Mouse (Mus musculus): Measurements from ENCODE around the gene Fam83f. TPM values are rescaled to one million over a fixed set of nuclear protein-coding genes. Genes with fewer than 3 reads are reported as not detected.

The Fam83f gene
- polyA plus RNA-seq, 1 experiment from 2014 or later = 0.60 TPM

GRCm38 (mm10) chr15:80650412-80650811 is 21.2 kb upstream of the Fam83f start:
- 65% methylated on average over 2 of the region's 2 CpGs for WGBS
- H3K9me3 ChIP-seq (ENCODE audit: control insufficient read depth, low read length) = no peaks in the 10 kb centered on the region
- H3K36me3 ChIP-seq (ENCODE audit: control insufficient read depth, insufficient read depth, low read length) = no peaks in the 10 kb centered on the region
- DNase-seq (ENCODE audit: low spot score) = no peak
- no peak overlapping the region for H3K27ac ChIP-seq (replicated peaks; ENCODE audit: low read depth, low read length)
- no peaks in the 10 kb centered on the region for H3K4me1 ChIP-seq (ENCODE audit: control insufficient read depth, insufficient read depth, low read length)
- no peak overlapping the region for H3K4me2 ChIP-seq (ENCODE audit: low read depth, severe bottlenecking)
- H3K9ac ChIP-seq (ENCODE audit: low read length) = no peak overlapping the region
- no peaks in the 10 kb centered on the region for H3K27me3 ChIP-seq (ENCODE audit: control insufficient read depth, insufficient read depth, low read length)
- H3K4me3 ChIP-seq (ENCODE audit: low read depth, low read length) = no peak overlapping the region
- no peak for ATAC-seq (ENCODE audit: insufficient number of reproducible peaks, low FRiP score, low TSS enrichment, low read depth)

GRCm38 (mm10) chr15:80653865-80654264 is 17.8 kb upstream of the Fam83f start:
- ATAC-seq (ENCODE audit: insufficient number of reproducible peaks, low FRiP score, low TSS enrichment, low read depth) (no peak), DNase-seq (ENCODE audit: low spot score) (no peak)
- WGBS = 83% methylated on average over 8 of the region's 8 CpGs
- Histone ChIP-seq H3K36me3 (ENCODE audit: control insufficient read depth, insufficient read depth, low read length) (no peaks in the 10 kb centered on the region), H3K4me1 (ENCODE audit: control insufficient read depth, insufficient read depth, low read length) (no peaks in the 10 kb centered on the region), H3K27me3 (ENCODE audit: control insufficient read depth, insufficient read depth, low read length) (no peaks in the 10 kb centered on the region), H3K4me2 (ENCODE audit: low read depth, severe bottlenecking) (no peak overlapping the region), H3K27ac (replicated peaks; ENCODE audit: low read depth, low read length) (no peak overlapping the region), H3K9me3 (ENCODE audit: control insufficient read depth, low read length) (no peaks in the 10 kb centered on the region), H3K4me3 (ENCODE audit: low read depth, low read length) (no peak overlapping the region), H3K9ac (ENCODE audit: low read length) (no peak overlapping the region)

GRCm38 (mm10) chr15:80658815-80659471 is 12.7 kb upstream of the Fam83f start:
- ATAC-seq (ENCODE audit: insufficient number of reproducible peaks, low FRiP score, low TSS enrichment, low read depth) = no peak
- 59% methylated on average over 6 of the region's 6 CpGs for WGBS
- H3K36me3 ChIP-seq (ENCODE audit: control insufficient read depth, insufficient read depth, low read length) = no peaks in the 10 kb centered on the region

GRCm38 (mm10) chr15:80660963-80661362 is 10.7 kb upstream of the Fam83f start:
- H3K4me1 ChIP-seq (ENCODE audit: control insufficient read depth, insufficient read depth, low read length) = no peaks in the 10 kb centered on the region
- H3K36me3 ChIP-seq (ENCODE audit: control insufficient read depth, insufficient read depth, low read length) = no peaks in the 10 kb centered on the region
- DNase-seq (ENCODE audit: low spot score) (no peak), ATAC-seq (ENCODE audit: insufficient number of reproducible peaks, low FRiP score, low TSS enrichment, low read depth) (no peak)
- no peak overlapping the region for H3K4me2 ChIP-seq (ENCODE audit: low read depth, severe bottlenecking)
- 70% methylated on average over 4 of the region's 4 CpGs for WGBS
- no peak overlapping the region for H3K27ac ChIP-seq (replicated peaks; ENCODE audit: low read depth, low read length)
- H3K9ac ChIP-seq (ENCODE audit: low read length) = no peak overlapping the region
- H3K9me3 ChIP-seq (ENCODE audit: control insufficient read depth, low read length) = no peaks in the 10 kb centered on the region
- H3K27me3 ChIP-seq (ENCODE audit: control insufficient read depth, insufficient read depth, low read length) = no peaks in the 10 kb centered on the region
- H3K4me3 ChIP-seq (ENCODE audit: low read depth, low read length) = no peak overlapping the region

More at GRCm38 (mm10) chr15:80658815-80659471, 12.7 kb upstream of the Fam83f start:
- Histone ChIP-seq H3K9ac (ENCODE audit: low read length) (no peak overlapping the region), H3K4me2 (ENCODE audit: low read depth, severe bottlenecking) (no peak overlapping the region), H3K9me3 (ENCODE audit: control insufficient read depth, low read length) (no peaks in the 10 kb centered on the region), H3K4me1 (ENCODE audit: control insufficient read depth, insufficient read depth, low read length) (no peaks in the 10 kb centered on the region), H3K27ac (replicated peaks; ENCODE audit: low read depth, low read length) (no peak overlapping the region), H3K4me3 (ENCODE audit: low read depth, low read length) (no peak overlapping the region), H3K27me3 (ENCODE audit: control insufficient read depth, insufficient read depth, low read length) (no peaks in the 10 kb centered on the region)
- DNase-seq (ENCODE audit: low spot score) = no peak

- no peak for ATAC-seq (ENCODE audit: insufficient number of reproducible peaks, low FRiP score, low TSS enrichment, low read depth)
- H3K4me1 ChIP-seq (ENCODE audit: control insufficient read depth, insufficient read depth, low read length) = no peaks in the 10 kb centered on the region
- no peak overlapping the region for H3K9ac ChIP-seq (ENCODE audit: low read length)
- WGBS = 68% methylated on average over 4 of the region's 4 CpGs
- no peak overlapping the region for H3K4me2 ChIP-seq (ENCODE audit: low read depth, severe bottlenecking)
- DNase-seq (ENCODE audit: low spot score) = no peak
- no peaks in the 10 kb centered on the region for H3K9me3 ChIP-seq (ENCODE audit: control insufficient read depth, low read length)
- no peaks in the 10 kb centered on the region for H3K27me3 ChIP-seq (ENCODE audit: control insufficient read depth, insufficient read depth, low read length)
- H3K27ac ChIP-seq (replicated peaks; ENCODE audit: low read depth, low read length) = no peak overlapping the region
- H3K4me3 ChIP-seq (ENCODE audit: low read depth, low read length) = no peak overlapping the region
- H3K36me3 ChIP-seq (ENCODE audit: control insufficient read depth, insufficient read depth, low read length) = no peaks in the 10 kb centered on the region
These were observed 7.2 kb upstream of the Fam83f start for GRCm38 (mm10) chr15:80664444-80664843.

- DNase-seq (ENCODE audit: low spot score) = no peak
- H3K4me1 ChIP-seq (ENCODE audit: control insufficient read depth, insufficient read depth, low read length) = peaks cover 4% of the 10 kb centered on the region; the same call in 1 of the 2 replicates
- no peak overlapping the region for H3K27ac ChIP-seq (replicated peaks; ENCODE audit: low read depth, low read length)
- H3K27me3 ChIP-seq (ENCODE audit: control insufficient read depth, insufficient read depth, low read length) = peaks cover 34% of the 10 kb centered on the region
- no peak overlapping the region for H3K9ac ChIP-seq (ENCODE audit: low read length)
- H3K4me3 ChIP-seq (ENCODE audit: low read depth, low read length) = no peak overlapping the region
- no peaks in the 10 kb centered on the region for H3K36me3 ChIP-seq (ENCODE audit: control insufficient read depth, insufficient read depth, low read length)
- no peaks in the 10 kb centered on the region for H3K9me3 ChIP-seq (ENCODE audit: control insufficient read depth, low read length)
- ATAC-seq (ENCODE audit: insufficient number of reproducible peaks, low FRiP score, low TSS enrichment, low read depth) = no peak
- 36% methylated on average over 2 of the region's 2 CpGs for WGBS
- no peak overlapping the region for H3K4me2 ChIP-seq (ENCODE audit: low read depth, severe bottlenecking)
These were observed 1.2 kb downstream of the Fam83f start for GRCm38 (mm10) chr15:80672810-80673209.

- H3K4me2 ChIP-seq (ENCODE audit: low read depth, severe bottlenecking) = no peak overlapping the region
- ATAC-seq (ENCODE audit: insufficient number of reproducible peaks, low FRiP score, low TSS enrichment, low read depth) (no peak), DNase-seq (ENCODE audit: low spot score) (no peak)
- no peak overlapping the region for H3K27ac ChIP-seq (replicated peaks; ENCODE audit: low read depth, low read length)
- H3K4me1 ChIP-seq (ENCODE audit: control insufficient read depth, insufficient read depth, low read length) = peaks cover 4% of the 10 kb centered on the region; the same call in 1 of the 2 replicates
- peaks cover 34% of the 10 kb centered on the region for H3K27me3 ChIP-seq (ENCODE audit: control insufficient read depth, insufficient read depth, low read length)
- no peak overlapping the region for H3K9ac ChIP-seq (ENCODE audit: low read length)
- H3K4me3 ChIP-seq (ENCODE audit: low read depth, low read length) = no peak overlapping the region
- H3K9me3 ChIP-seq (ENCODE audit: control insufficient read depth, low read length) = no peaks in the 10 kb centered on the region
- WGBS = 73% methylated on average over 4 of the region's 4 CpGs
- H3K36me3 ChIP-seq (ENCODE audit: control insufficient read depth, insufficient read depth, low read length) = no peaks in the 10 kb centered on the region
These were observed 1.9 kb downstream of the Fam83f start for GRCm38 (mm10) chr15:80673337-80674095.

- 82% methylated on average over 6 of the region's 6 CpGs for WGBS
- no peaks in the 10 kb centered on the region for H3K9me3 ChIP-seq (ENCODE audit: control insufficient read depth, low read length)
- peaks cover 34% of the 10 kb centered on the region for H3K27me3 ChIP-seq (ENCODE audit: control insufficient read depth, insufficient read depth, low read length)
- no peak overlapping the region for H3K4me3 ChIP-seq (ENCODE audit: low read depth, low read length)
- H3K36me3 ChIP-seq (ENCODE audit: control insufficient read depth, insufficient read depth, low read length) = no peaks in the 10 kb centered on the region
- no peak for ATAC-seq (ENCODE audit: insufficient number of reproducible peaks, low FRiP score, low TSS enrichment, low read depth)
- DNase-seq (ENCODE audit: low spot score) = no peak
- peaks cover 4% of the 10 kb centered on the region; the same call in 1 of the 2 replicates for H3K4me1 ChIP-seq (ENCODE audit: control insufficient read depth, insufficient read depth, low read length)
- no peak overlapping the region for H3K9ac ChIP-seq (ENCODE audit: low read length)
- H3K27ac ChIP-seq (replicated peaks; ENCODE audit: low read depth, low read length) = no peak overlapping the region
- no peak overlapping the region for H3K4me2 ChIP-seq (ENCODE audit: low read depth, severe bottlenecking)
These were observed 3.1 kb downstream of the Fam83f start for GRCm38 (mm10) chr15:80674700-80675099.
